Mouse (Mus musculus): ENCODE results near the gene Olfr1494. TPM values are rescaled to one million over a fixed set of nuclear protein-coding genes. Genes with fewer than 3 reads are reported as not detected.

The Olfr1494 gene
- total and polyA plus RNA-seq, 2 experiments from 2014 or later: not detected

DNA sequence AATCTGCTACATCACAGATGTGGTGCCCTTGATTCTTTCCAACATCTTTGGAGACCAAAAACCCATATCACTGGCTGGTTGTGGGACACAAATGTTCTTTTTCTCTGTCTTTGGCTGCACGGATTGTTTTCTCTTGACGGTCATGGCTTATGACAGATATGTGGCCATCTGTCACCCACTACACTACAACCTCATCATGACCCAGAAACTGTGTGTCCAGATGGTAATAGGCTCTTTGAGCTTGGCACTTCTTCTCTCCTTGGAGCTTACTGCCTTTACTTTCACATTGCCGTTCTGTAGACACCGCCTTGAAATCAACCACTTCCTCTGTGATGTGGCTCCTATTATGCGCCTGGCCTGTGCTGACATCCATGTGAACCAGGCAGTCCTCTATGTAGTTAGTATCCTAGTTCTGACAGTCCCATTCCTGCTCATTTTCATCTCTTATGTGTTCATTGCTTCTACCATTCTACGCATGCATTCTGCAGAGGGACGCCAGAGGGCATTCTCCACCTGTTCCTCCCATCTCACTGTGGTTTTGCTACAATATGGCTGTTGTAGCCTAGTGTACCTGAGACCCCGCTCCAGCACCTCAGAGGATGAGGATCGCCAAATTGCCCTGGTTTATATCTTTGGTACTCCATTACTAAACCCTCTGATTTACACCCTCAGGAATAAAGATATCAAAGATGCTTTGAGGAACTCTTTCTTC lies 29.2 kb downstream of the Olfr1494 start:
- Histone ChIP-seq H3K36me3 (replicated peaks; ENCODE audit: control insufficient read depth, insufficient read depth, low read length) (no peaks in the 10 kb centered on the region), H3K9ac (replicated peaks; ENCODE audit: low read depth, low read length) (no peak overlapping the region), H3K9me3 (replicated peaks; ENCODE audit: control insufficient read depth, low read length) (no peaks in the 10 kb centered on the region), H3K4me1 (ENCODE audit: control insufficient read depth, insufficient read depth) (no peaks in the 10 kb centered on the region), H3K27me3 (ENCODE audit: control insufficient read depth, insufficient read depth, low read length) (no peaks in the 10 kb centered on the region), H3K4me3 (ENCODE audit: low read depth, low read length) (no peak overlapping the region), H3K4me2 (ENCODE audit: low read depth, low read length) (no peak overlapping the region), H3K27ac (ENCODE audit: low read depth) (no peak overlapping the region)
- DNase-seq (ENCODE audit: low spot score): no peak
- ATAC-seq (ENCODE audit: insufficient read depth, low read depth): no peak
- WGBS: 79% methylated on average over 9 of the region's 9 CpGs
- TF ChIP-seq CTCF (IDR thresholded peaks at IDR 0.05; ENCODE audit: low read depth) (no peak), EP300 (IDR thresholded peaks at IDR 0.05; ENCODE audit: low read depth) (no peak)

DNA sequence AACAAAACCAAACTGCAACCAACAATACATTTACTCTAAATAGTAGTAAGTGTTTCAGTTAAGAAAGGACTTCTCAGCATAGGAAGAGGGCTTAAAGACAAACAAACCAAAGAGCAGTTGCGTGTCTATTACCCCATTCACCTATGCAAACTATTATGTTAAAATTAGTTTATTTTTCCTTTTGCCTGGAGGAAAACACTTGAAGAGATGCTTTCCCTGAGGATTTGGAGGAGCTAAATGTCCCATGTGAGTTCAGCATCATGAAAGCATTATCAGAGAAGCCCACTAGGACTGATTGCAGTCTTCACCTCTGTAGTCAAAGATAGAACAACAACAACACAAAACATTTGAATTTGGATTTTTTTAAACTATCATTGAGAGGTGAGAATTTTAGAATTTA lies 38.0 kb downstream of the Olfr1494 start, which contains the start of gene Olfr1496:
TSS of gene Olfr1496 (plus strand) at position 301 of the 400 bp plus-strand sequence.
- no peak for TF ChIP-seq EP300 (IDR thresholded peaks at IDR 0.05; ENCODE audit: low read depth)
- TF ChIP-seq CTCF (IDR thresholded peaks at IDR 0.05; ENCODE audit: low read depth): no peak
- H3K4me2 ChIP-seq (ENCODE audit: low read depth, low read length): no peak within 1 kb of the TSS
- H3K4me3 ChIP-seq (ENCODE audit: low read depth, low read length): no peak within 1 kb of the TSS
- no peak for ATAC-seq (ENCODE audit: insufficient read depth, low read depth)
- no peaks in the 10 kb centered on the region for H3K4me1 ChIP-seq (ENCODE audit: control insufficient read depth, insufficient read depth)
- no peaks in the 10 kb centered on the region for H3K36me3 ChIP-seq (replicated peaks; ENCODE audit: control insufficient read depth, insufficient read depth, low read length)
- no peak within 1 kb of the TSS for H3K9ac ChIP-seq (replicated peaks; ENCODE audit: low read depth, low read length)
- H3K27me3 ChIP-seq (ENCODE audit: control insufficient read depth, insufficient read depth, low read length): no peaks in the 10 kb centered on the region
- WGBS: 65% methylated on average over 1 of the region's 1 CpGs
- no peaks in the 10 kb centered on the region for H3K9me3 ChIP-seq (replicated peaks; ENCODE audit: control insufficient read depth, low read length)
- H3K27ac ChIP-seq (ENCODE audit: low read depth): no peak within 1 kb of the TSS
- DNase-seq (ENCODE audit: low spot score): no peak

DNA sequence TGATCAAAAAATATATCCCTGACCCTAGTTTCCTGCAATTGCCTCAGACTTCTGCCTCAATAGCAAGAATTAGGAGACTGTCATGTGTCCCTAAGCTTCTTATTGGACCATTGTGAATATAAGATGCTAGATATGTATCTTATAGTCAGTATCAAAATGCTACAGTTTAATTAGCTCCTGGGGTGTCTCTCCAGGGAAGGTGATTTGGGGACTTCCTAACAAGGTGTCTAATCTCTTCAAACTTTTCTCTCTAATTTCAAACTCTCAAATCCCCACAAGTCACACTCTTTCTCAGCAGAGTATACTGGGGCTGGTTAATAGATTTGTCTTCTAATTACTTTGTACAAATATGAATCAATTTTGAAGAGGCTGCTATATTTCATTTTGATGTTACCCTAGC lies 58.6 kb downstream of the Olfr1494 start, which contains the start of gene Olfr1497:
TSS of gene Olfr1497 (minus strand) at position 101 of the 400 bp plus-strand sequence.
- H3K9ac ChIP-seq (replicated peaks; ENCODE audit: low read depth, low read length): no peak within 1 kb of the TSS
- no peaks in the 10 kb centered on the region for H3K36me3 ChIP-seq (replicated peaks; ENCODE audit: control insufficient read depth, insufficient read depth, low read length)
- no peak within 1 kb of the TSS for H3K4me3 ChIP-seq (ENCODE audit: low read depth, low read length)
- no peak for DNase-seq (ENCODE audit: low spot score)
- no peak for TF ChIP-seq CTCF (IDR thresholded peaks at IDR 0.05; ENCODE audit: low read depth)
- H3K9me3 ChIP-seq (replicated peaks; ENCODE audit: control insufficient read depth, low read length): no peaks in the 10 kb centered on the region
- H3K27ac ChIP-seq (ENCODE audit: low read depth): no peak within 1 kb of the TSS
- H3K4me1 ChIP-seq (ENCODE audit: control insufficient read depth, insufficient read depth): no peaks in the 10 kb centered on the region
- no peak within 1 kb of the TSS for H3K4me2 ChIP-seq (ENCODE audit: low read depth, low read length)
- no peaks in the 10 kb centered on the region for H3K27me3 ChIP-seq (ENCODE audit: control insufficient read depth, insufficient read depth, low read length)
- ATAC-seq (ENCODE audit: insufficient read depth, low read depth): no peak

Other genes starting within 250 kb of the Olfr1494 start
- gene Olfr1477, start 239.2 kb upstream of the Olfr1494 start, total RNA-seq (2014; rRNA removed; ENCODE audit: low replicate concordance): not detected in 2 replicates
- not detected in 2 replicates for gene Olfr1477, start 239.2 kb upstream of the Olfr1494 start, polyA plus RNA-seq (2015; fragmentation: Nextera tagmentation; extraction: Ambion mirVana)
- not detected in 2 replicates for gene Olfr1480, start 211.8 kb upstream of the Olfr1494 start, total RNA-seq (2014; rRNA removed; ENCODE audit: low replicate concordance)
- not detected in 2 replicates for gene Olfr1480, start 211.8 kb upstream of the Olfr1494 start, polyA plus RNA-seq (2015; fragmentation: Nextera tagmentation; extraction: Ambion mirVana)
- not detected in 2 replicates for gene Olfr1484, start 156.2 kb upstream of the Olfr1494 start, total RNA-seq (2014; rRNA removed; ENCODE audit: low replicate concordance)
- gene Olfr1484, start 156.2 kb upstream of the Olfr1494 start, polyA plus RNA-seq (2015; fragmentation: Nextera tagmentation; extraction: Ambion mirVana): not detected in 2 replicates
- not detected in 2 replicates for gene Olfr1487, start 122.4 kb upstream of the Olfr1494 start, total RNA-seq (2014; rRNA removed; ENCODE audit: low replicate concordance)
- not detected in 2 replicates for gene Olfr1487, start 122.4 kb upstream of the Olfr1494 start, polyA plus RNA-seq (2015; fragmentation: Nextera tagmentation; extraction: Ambion mirVana)
- gene Olfr1489, start 108.1 kb upstream of the Olfr1494 start, total RNA-seq (2014; rRNA removed; ENCODE audit: low replicate concordance): not detected in 2 replicates
- gene Olfr1489, start 108.1 kb upstream of the Olfr1494 start, polyA plus RNA-seq (2015; fragmentation: Nextera tagmentation; extraction: Ambion mirVana): not detected in 2 replicates
- not detected in 2 replicates for gene Olfr1490, start 88.6 kb upstream of the Olfr1494 start, total RNA-seq (2014; rRNA removed; ENCODE audit: low replicate concordance)
- not detected in 2 replicates for gene Olfr1490, start 88.6 kb upstream of the Olfr1494 start, polyA plus RNA-seq (2015; fragmentation: Nextera tagmentation; extraction: Ambion mirVana)
- not detected in 2 replicates for gene Olfr1491, start 42.5 kb upstream of the Olfr1494 start, total RNA-seq (2014; rRNA removed; ENCODE audit: low replicate concordance)
- gene Olfr1491, start 42.5 kb upstream of the Olfr1494 start, polyA plus RNA-seq (2015; fragmentation: Nextera tagmentation; extraction: Ambion mirVana): not detected in 2 replicates
- gene Olfr1493-ps1, start 16.4 kb upstream of the Olfr1494 start, total RNA-seq (2014; rRNA removed; ENCODE audit: low replicate concordance): not detected in 2 replicates
- gene Olfr1493-ps1, start 16.4 kb upstream of the Olfr1494 start, polyA plus RNA-seq (2015; fragmentation: Nextera tagmentation; extraction: Ambion mirVana): not detected in 2 replicates
- gene Olfr1495, start 24.9 kb downstream of the Olfr1494 start, total RNA-seq (2014; rRNA removed; ENCODE audit: low replicate concordance): not detected in 2 replicates
- gene Olfr1495, start 24.9 kb downstream of the Olfr1494 start, polyA plus RNA-seq (2015; fragmentation: Nextera tagmentation; extraction: Ambion mirVana): not detected in 2 replicates
- not detected in 2 replicates for gene Olfr1496, start 38.1 kb downstream of the Olfr1494 start, total RNA-seq (2014; rRNA removed; ENCODE audit: low replicate concordance)
- not detected in 2 replicates for gene Olfr1496, start 38.1 kb downstream of the Olfr1494 start, polyA plus RNA-seq (2015; fragmentation: Nextera tagmentation; extraction: Ambion mirVana)
- not detected in 2 replicates for gene Olfr1497, start 58.5 kb downstream of the Olfr1494 start, total RNA-seq (2014; rRNA removed; ENCODE audit: low replicate concordance)
- not detected in 2 replicates for gene Olfr1497, start 58.5 kb downstream of the Olfr1494 start, polyA plus RNA-seq (2015; fragmentation: Nextera tagmentation; extraction: Ambion mirVana)
- gene Olfr1499, start 79.7 kb downstream of the Olfr1494 start, total RNA-seq (2014; rRNA removed; ENCODE audit: low replicate concordance): not detected in 2 replicates
- not detected in 2 replicates for gene Olfr1499, start 79.7 kb downstream of the Olfr1494 start, polyA plus RNA-seq (2015; fragmentation: Nextera tagmentation; extraction: Ambion mirVana)
- not detected in 2 replicates for gene Olfr1500, start 90.8 kb downstream of the Olfr1494 start, total RNA-seq (2014; rRNA removed; ENCODE audit: low replicate concordance)
- gene Olfr1500, start 90.8 kb downstream of the Olfr1494 start, polyA plus RNA-seq (2015; fragmentation: Nextera tagmentation; extraction: Ambion mirVana): not detected in 2 replicates
- gene Olfr1501, start 111.0 kb downstream of the Olfr1494 start, total RNA-seq (2014; rRNA removed; ENCODE audit: low replicate concordance): not detected in 2 replicates
- gene Olfr1501, start 111.0 kb downstream of the Olfr1494 start, polyA plus RNA-seq (2015; fragmentation: Nextera tagmentation; extraction: Ambion mirVana): not detected in 2 replicates
- not detected in 2 replicates for gene Olfr1502, start 122.1 kb downstream of the Olfr1494 start, total RNA-seq (2014; rRNA removed; ENCODE audit: low replicate concordance)
- gene Olfr1502, start 122.1 kb downstream of the Olfr1494 start, polyA plus RNA-seq (2015; fragmentation: Nextera tagmentation; extraction: Ambion mirVana): not detected in 2 replicates
- gene Olfr1504, start 158.2 kb downstream of the Olfr1494 start, total RNA-seq (2014; rRNA removed; ENCODE audit: low replicate concordance): not detected in 2 replicates
- gene Olfr1504, start 158.2 kb downstream of the Olfr1494 start, polyA plus RNA-seq (2015; fragmentation: Nextera tagmentation; extraction: Ambion mirVana): not detected in 2 replicates
- not detected in 2 replicates for gene Olfr1505, start 173.8 kb downstream of the Olfr1494 start, total RNA-seq (2014; rRNA removed; ENCODE audit: low replicate concordance)
- not detected in 2 replicates for gene Olfr1505, start 173.8 kb downstream of the Olfr1494 start, polyA plus RNA-seq (2015; fragmentation: Nextera tagmentation; extraction: Ambion mirVana)